Mouse (Mus musculus) liver, embryonic 14.5 days (tissue): ENCODE measurements around the gene Auts2. TPM values are rescaled to one million over a fixed set of nuclear protein-coding genes. Genes with fewer than 3 reads are reported as not detected.

Source experiments
- ATAC-seq: fragments of 200-750 bp; cut with Nextera tagmentation; 2 replicates; pipeline ENCODE4 v1.8.0; 2017; ENCODE audit warnings: moderate number of reproducible peaks, mild to moderate bottlenecking, moderate library complexity; ENCODE audit not compliant: insufficient read depth
- DNase-seq, 3 experiments: peaks; one replicate each; pipeline ENCODE4 v3.0.0-alpha.2; 2012 to 2013; ENCODE audit warnings: low read depth in 3 of 3, low spot score in 3 of 3
- H3K27ac ChIP-seq: fragments of 300-500 bp; sonication (generic); 2 replicates; pipeline ENCODE4 v1.5.1; 2014; ENCODE audit warnings: moderate library complexity, mild to moderate bottlenecking, control low read depth, inconsistent platforms
- H3K27me3 ChIP-seq: fragments of 300-500 bp; sonication (generic); 2 replicates; pipeline ENCODE4 v1.6.1; 2014; ENCODE audit warnings: mild to moderate bottlenecking, low read length, moderate library complexity; ENCODE audit not compliant: control insufficient read depth, insufficient read depth
- H3K36me3 ChIP-seq: fragments of 300-500 bp; sonication (generic); replicated peaks from 2 replicates; pipeline ENCODE4 v1.6.1; 2014; ENCODE audit warnings: low read depth; ENCODE audit not compliant: control insufficient read depth, insufficient read depth
- H3K4me1 ChIP-seq, 2 experiments: fragments of 200-500 bp in 1 of 2; fragments of 300-500 bp in 1 of 2; sonication (generic) in 1 of 2; replicated peaks; 2 replicates each; pipeline ENCODE4 v1.6.1; 2012 to 2014; ENCODE audit warnings: antibody characterized with exemption in 1 of 2, inconsistent platforms in 1 of 2, low read length in 1 of 2; ENCODE audit not compliant: control insufficient read depth in 2 of 2, insufficient read depth in 2 of 2
- H3K4me2 ChIP-seq: fragments of 300-500 bp; sonication (generic); 2 replicates; pipeline ENCODE4 v1.6.1; 2014; ENCODE audit warnings: low read depth, mild to moderate bottlenecking, control low read depth, moderate library complexity
- H3K4me3 ChIP-seq, 2 experiments: fragments of 200-500 bp in 1 of 2; fragments of 300-500 bp in 1 of 2; sonication (generic) in 1 of 2; 2 replicates each; pipeline ENCODE4 v1.5.1; 2012 to 2014; ENCODE audit warnings: low read depth in 2 of 2, low read length in 2 of 2, mild to moderate bottlenecking in 2 of 2, control low read depth in 1 of 2, inconsistent platforms in 1 of 2, moderate library complexity in 1 of 2; ENCODE audit not compliant: insufficient read depth in 1 of 2
- H3K9ac ChIP-seq: fragments of 300-500 bp; sonication (generic); replicated peaks from 2 replicates; pipeline ENCODE4 v1.6.1; 2014; ENCODE audit warnings: mild to moderate bottlenecking, control low read depth, moderate library complexity
- H3K9me3 ChIP-seq: fragments of 300-500 bp; sonication (generic); 2 replicates; pipeline ENCODE4 v1.6.1; 2016; ENCODE audit warnings: low read length, mixed read lengths; ENCODE audit not compliant: control insufficient read depth
- CTCF ChIP-seq: IDR thresholded peaks from 2 replicates; pipeline ENCODE4 v1.5.1; 2016; ENCODE audit warnings: antibody characterized with exemption, low read depth, control low read depth
- EP300 ChIP-seq: IDR thresholded peaks from 2 replicates; pipeline ENCODE4 v1.6.1; 2016; ENCODE audit warnings: antibody characterized with exemption, low read depth
- WGBS: fragments of 180-500 bp; shearing (Covaris S2); extraction: QIAGEN DNeasy Blood & Tissue Kit; methylation state at CpG from one replicate; pipeline ENCODE4 v1.1.7; 2014; ENCODE audit not compliant: insufficient replicate concordance; 5-methylcytosine and 5-hydroxymethylcytosine counted together
- polyA plus RNA-seq, 2 experiments: library from polyadenylated mRNA; depleted of rRNA in 1 of 2; stranded (reverse) in 1 of 2; unstranded in 1 of 2; fragments of >200 nt; fragmentation: Nextera tagmentation in 1 of 2; extraction: Ambion mirVana in 1 of 2; gene quantifications; 2 replicates each; pipeline versions ENCODE4 v1.2.1 to v1.2.3; 2012 to 2014

Gene Auts2
- polyA plus RNA-seq, 2 experiments: 0.77 to 1.6 TPM

GRCm38 (mm10) chr5:132060116-132060515 is 483.0 kb downstream of the Auts2 start:
- Histone ChIP-seq H3K9me3 (no peaks in the 10 kb centered on the region), H3K4me1 (no peaks in the 10 kb centered on the region), H3K36me3 (no peaks in the 10 kb centered on the region), H3K27me3 (no peaks in the 10 kb centered on the region), H3K4me3 (no peak overlapping the region), H3K9ac (no peak overlapping the region), H3K4me2 (no peak overlapping the region), H3K27ac (no peak overlapping the region)
- 62% methylated on average over 6 of the region's 6 CpGs for WGBS
- no peak for ATAC-seq
- DNase-seq: no peak
- TF ChIP-seq EP300: no peak
- peak; percentile 51 for TF ChIP-seq CTCF

- DNase-seq (no peak), ATAC-seq (no peak)
- no peak overlapping the region for H3K27ac ChIP-seq
- H3K27me3 ChIP-seq: no peaks in the 10 kb centered on the region
- 72% methylated on average over 13 of the region's 13 CpGs for WGBS
- H3K4me2 ChIP-seq: no peak overlapping the region
- no peak overlapping the region for H3K4me3 ChIP-seq
- TF ChIP-seq CTCF: no peak
- TF ChIP-seq EP300: no peak
- no peaks in the 10 kb centered on the region for H3K4me1 ChIP-seq
- H3K9ac ChIP-seq: no peak overlapping the region
- no peaks in the 10 kb centered on the region for H3K9me3 ChIP-seq
- no peaks in the 10 kb centered on the region for H3K36me3 ChIP-seq
Measured at GRCm38 (mm10) chr5:132052637-132053036, 490.5 kb downstream of the Auts2 start.

- Histone ChIP-seq H3K4me3 (no peak overlapping the region), H3K9ac (no peak overlapping the region), H3K4me1 (no peaks in the 10 kb centered on the region), H3K27ac (no peak overlapping the region), H3K4me2 (no peak overlapping the region), H3K36me3 (no peaks in the 10 kb centered on the region), H3K27me3 (no peaks in the 10 kb centered on the region), H3K9me3 (no peaks in the 10 kb centered on the region)
- DNase-seq (no peak), ATAC-seq (no peak)
- 66% methylated on average over 6 of the region's 6 CpGs for WGBS
- TF ChIP-seq EP300: no peak
- TF ChIP-seq CTCF: no peak
Measured at GRCm38 (mm10) chr5:132039584-132039983, 503.6 kb downstream of the Auts2 start.

GRCm38 (mm10) chr5:132033491-132034350 is 509.4 kb downstream of the Auts2 start:
- ATAC-seq: no peak

GRCm38 (mm10) chr5:132030941-132031531 is 512.1 kb downstream of the Auts2 start:
- DNase-seq: no peak
- Histone ChIP-seq H3K27ac (no peak overlapping the region), H3K9ac (no peak overlapping the region), H3K4me3 (no peak overlapping the region), H3K9me3 (no peaks in the 10 kb centered on the region), H3K4me2 (no peak overlapping the region), H3K36me3 (no peaks in the 10 kb centered on the region), H3K4me1 (no peaks in the 10 kb centered on the region), H3K27me3 (no peaks in the 10 kb centered on the region)
- TF ChIP-seq CTCF (no peak), EP300 (no peak)
- WGBS: 64% methylated on average over 15 of the region's 15 CpGs
- ATAC-seq: no peak

More at GRCm38 (mm10) chr5:132033491-132034350, 509.4 kb downstream of the Auts2 start:
- Histone ChIP-seq H3K9me3 (no peaks in the 10 kb centered on the region), H3K27ac (no peak overlapping the region), H3K4me1 (no peaks in the 10 kb centered on the region), H3K4me2 (no peak overlapping the region), H3K4me3 (no peak overlapping the region), H3K9ac (no peak overlapping the region), H3K36me3 (no peaks in the 10 kb centered on the region), H3K27me3 (no peaks in the 10 kb centered on the region)
- TF ChIP-seq CTCF (no peak), EP300 (no peak)
- 74% methylated on average over 15 of the region's 15 CpGs for WGBS
- DNase-seq: no peak
